Mouse (Mus musculus) cerebellum, adult 2 months (tissue): ENCODE measurements around the gene Atp1a2.

Source experiments
- CTCF ChIP-seq: fragments of 200-500 bp; IDR thresholded peaks from 2 replicates; pipeline ENCODE4 v1.5.1; 2011; ENCODE audit warnings: low read depth, mild to moderate bottlenecking, control low read depth, low read length, moderate library complexity, borderline replicate concordance; ENCODE audit not compliant: insufficient read depth
- POLR2A ChIP-seq: fragments of 200-500 bp; IDR thresholded peaks from 2 replicates; pipeline ENCODE4 v1.6.1; 2011; ENCODE audit warnings: low read length, control low read depth, borderline replicate concordance; ENCODE audit not compliant: insufficient read depth

DNA sequence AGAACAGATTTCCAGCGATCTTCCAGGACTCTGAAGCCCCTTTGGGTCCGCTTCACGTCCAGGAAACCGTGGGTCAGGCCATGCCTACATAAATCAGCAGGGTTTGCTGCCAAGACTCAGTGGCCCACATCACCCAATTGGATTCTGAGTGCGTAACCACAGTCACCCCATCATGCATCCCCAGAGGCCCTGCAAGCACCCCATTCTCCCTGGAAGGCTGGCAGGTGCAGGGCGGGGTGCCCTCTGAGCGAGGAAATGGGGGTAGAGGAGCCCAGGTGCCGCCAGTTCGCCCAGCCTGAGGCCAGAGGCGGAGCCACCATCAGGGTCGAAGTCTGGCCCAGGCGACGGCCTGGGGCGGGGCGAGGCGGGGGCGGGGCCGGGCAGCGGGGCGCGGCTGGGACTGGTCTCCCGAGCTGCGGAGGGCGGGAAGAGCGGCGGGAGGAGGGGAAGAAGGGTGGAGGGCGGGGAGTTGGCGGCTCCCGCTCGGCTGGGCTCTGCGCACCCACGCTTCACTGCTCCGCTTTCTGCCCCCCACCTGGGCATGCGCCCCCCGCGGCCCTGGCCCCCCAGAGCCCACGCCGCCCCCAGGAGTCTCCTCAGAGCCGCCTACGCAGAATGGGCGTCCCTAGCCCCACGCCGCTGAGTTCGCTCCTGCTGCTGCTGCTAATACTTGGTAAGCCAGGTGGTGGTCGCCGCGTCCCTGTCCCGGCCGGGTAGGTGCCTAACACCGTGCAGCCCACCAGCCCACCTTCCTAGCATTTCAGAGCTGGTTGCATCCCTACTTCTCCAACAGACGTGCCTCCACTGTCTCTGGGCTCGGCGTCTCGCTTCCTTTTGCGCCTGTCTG, 14.3 kb upstream of the Atp1a2 start:
- TF ChIP-seq CTCF (no peak), POLR2A (peak; percentile 59)
